Mouse (Mus musculus) ES-Bruce4 (cell line): ENCODE results near the gene Dnajc12.

Experiments used
- CTCF ChIP-seq: IDR thresholded peaks from one replicate; pipeline ENCODE4 v1.8.1; 2011; ENCODE audit warnings: low read depth, low read length
- EP300 ChIP-seq: IDR thresholded peaks from 2 replicates; pipeline ENCODE4 v1.6.1; 2011; ENCODE audit warnings: low read depth, low read length; ENCODE audit not compliant: insufficient read depth
- POLR2A ChIP-seq: IDR thresholded peaks from one replicate; pipeline ENCODE4 v1.8.1; 2011; ENCODE audit warnings: low read length; ENCODE audit not compliant: insufficient read depth

DNA sequence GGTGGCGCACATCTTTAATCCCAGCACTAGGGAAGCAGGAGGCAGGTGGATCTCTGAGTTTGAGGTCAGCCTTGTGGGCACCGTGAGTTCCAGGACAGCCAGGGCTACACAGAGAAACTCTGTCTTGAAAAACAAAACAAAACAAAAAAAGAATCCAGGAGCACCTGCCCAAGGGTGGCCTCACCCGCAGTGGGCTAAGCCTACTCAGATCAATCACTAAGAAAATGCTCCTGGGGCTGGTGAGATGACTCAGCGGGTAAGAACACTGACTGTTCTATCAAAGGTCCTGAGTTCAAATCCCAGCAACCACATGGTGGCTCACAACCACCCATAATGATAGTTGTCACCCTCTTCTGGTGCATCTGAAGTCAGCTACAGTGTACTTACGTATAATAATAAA lies 5.9 kb upstream of the Dnajc12 start:
- TF ChIP-seq CTCF (no peak), EP300 (no peak), POLR2A (no peak)
